Mouse (Mus musculus): ENCODE results near the gene Galntl6.

Gene Galntl6

GRCm38 (mm10) chr8:58258577-58259315, 653.7 kb downstream of the Galntl6 start:
- CTCF ChIA-PET: no interaction called here

- CTCF ChIA-PET: no interaction called here
Measured at GRCm38 (mm10) chr8:58253620-58254019, 658.8 kb downstream of the Galntl6 start.

GRCm38 (mm10) chr8:58244830-58245229, 667.6 kb downstream of the Galntl6 start:
- CTCF ChIA-PET: no interaction called here

- CTCF ChIA-PET: no interaction called here
Measured at GRCm38 (mm10) chr8:58234220-58234619, 678.2 kb downstream of the Galntl6 start.

- CTCF ChIA-PET: no interaction called here
Measured at GRCm38 (mm10) chr8:58228725-58229124, 683.7 kb downstream of the Galntl6 start.

- CTCF ChIA-PET: no interaction called here
Measured at GRCm38 (mm10) chr8:58217885-58218284, 694.6 kb downstream of the Galntl6 start.

GRCm38 (mm10) chr8:58189694-58190093, 722.7 kb downstream of the Galntl6 start:
- CTCF ChIA-PET: no interaction called here

GRCm38 (mm10) chr8:58146961-58147360, 765.5 kb downstream of the Galntl6 start:
- CTCF ChIA-PET: no interaction called here

GRCm38 (mm10) chr8:58086733-58087132, 825.7 kb downstream of the Galntl6 start:
- CTCF ChIA-PET: no interaction called here

- CTCF ChIA-PET: no interaction called here
Measured at GRCm38 (mm10) chr8:58084931-58085330, 827.5 kb downstream of the Galntl6 start.

- CTCF ChIA-PET: no interaction called here
Measured at GRCm38 (mm10) chr8:58081715-58082114, 830.7 kb downstream of the Galntl6 start.

- CTCF ChIA-PET: no interaction called here
Measured at GRCm38 (mm10) chr8:58074611-58075010, 837.8 kb downstream of the Galntl6 start.

GRCm38 (mm10) chr8:58073733-58074132, 838.7 kb downstream of the Galntl6 start:
- CTCF ChIA-PET: no interaction called here

GRCm38 (mm10) chr8:58032271-58032670, 880.2 kb downstream of the Galntl6 start:
- CTCF ChIA-PET: no interaction called here

GRCm38 (mm10) chr8:58025558-58025957, 886.9 kb downstream of the Galntl6 start:
- CTCF ChIA-PET: no interaction called here

GRCm38 (mm10) chr8:58025094-58025493, 887.3 kb downstream of the Galntl6 start:
- CTCF ChIA-PET: no interaction called here

- CTCF ChIA-PET: no interaction called here
Measured at GRCm38 (mm10) chr8:58023426-58024176, 888.8 kb downstream of the Galntl6 start.

GRCm38 (mm10) chr8:57989428-57990171, 922.8 kb downstream of the Galntl6 start:
- CTCF ChIA-PET: no interaction called here

GRCm38 (mm10) chr8:57977372-57977771, 935.1 kb downstream of the Galntl6 start:
- CTCF ChIA-PET: no interaction called here

GRCm38 (mm10) chr8:57974093-57974492, 938.3 kb downstream of the Galntl6 start:
- CTCF ChIA-PET: no interaction called here

GRCm38 (mm10) chr8:57972832-57973231, 939.6 kb downstream of the Galntl6 start:
- CTCF ChIA-PET: no interaction called here

- CTCF ChIA-PET: no interaction called here
Measured at GRCm38 (mm10) chr8:57966676-57967075, 945.8 kb downstream of the Galntl6 start.

- CTCF ChIA-PET: no interaction called here
Measured at GRCm38 (mm10) chr8:57965508-57965907, 946.9 kb downstream of the Galntl6 start.

Measured in spleen, embryonic (tissue).